In genomic region chr3:93346896-93347295, GRCm38 (mm10) we compare ENCODE assay signal across 29 mouse cellular contexts. TPM values are rescaled to one million over a fixed set of nuclear protein-coding genes. Genes with fewer than 3 reads are reported as not detected.
"Had no signal": no experiment of that assay in that cellular context is flagged by ENCODE, and none has a peak within 500 bp of the region (broad histone marks: within the 10 kb centered on the region; RNA-seq: fewer than 3 reads in every experiment).

No protein-coding gene starts in this region.

- H3K36me3 ChIP-seq: intestine, embryonic 15.5 days; liver, embryonic 13.5 days; stomach, embryonic 15.5 days had no signal

- H3K27ac ChIP-seq: intestine, embryonic 15.5 days; liver, embryonic 13.5 days; stomach, embryonic 15.5 days had no signal

- DNase-seq: kidney, adult 11 months; kidney, adult 8-10 months; kidney, postnatal 14 days; kidney, postnatal 4 days; liver, embryonic 13.5 days; lung, adult 2 months; lung, postnatal 14 days; lung, postnatal 4 days; midbrain, embryonic 14.5 days; right cerebral cortex, adult 18-20 months; right cerebral cortex, postnatal 14 days; right cerebral cortex, postnatal 4 days; spleen, adult 18-20 months; thymus, postnatal 25 days had no signal

- H3K9me3 ChIP-seq: intestine, embryonic 15.5 days; liver, embryonic 13.5 days; stomach, embryonic 15.5 days had no signal

- H3K4me1 ChIP-seq: intestine, embryonic 15.5 days; liver, embryonic 13.5 days; stomach, embryonic 15.5 days had no signal

- H3K4me2 ChIP-seq: intestine, embryonic 15.5 days; liver, embryonic 13.5 days; midbrain, embryonic 11.5 days; stomach, embryonic 15.5 days had no signal

- H3K27me3 ChIP-seq: intestine, embryonic 15.5 days; liver, embryonic 13.5 days; stomach, embryonic 15.5 days had no signal

- ATAC-seq: intestine, embryonic 15.5 days had no signal

- H3K9ac ChIP-seq: intestine, embryonic 15.5 days; liver, embryonic 13.5 days; stomach, embryonic 15.5 days had no signal

- H3K4me3 ChIP-seq: intestine, embryonic 15.5 days; liver, embryonic 13.5 days; stomach, embryonic 15.5 days had no signal

RNA-seq across cellular contexts. Expression of gene Hrnr, which starts 27.3 kb away (rescaled TPM):
- total RNA-seq: layer of hippocampus, postnatal 14 days; liver, adult 2 months; megakaryocyte progenitor cell, adult 5-6 weeks; megakaryocyte-erythroid progenitor cell, adult 5-6 weeks had no signal
- polyA plus RNA-seq: intestine, embryonic 15.5 days; limb, embryonic 11.5 days; liver, adult 2 months; liver, embryonic 13.5 days; liver, embryonic 16.5 days; midbrain, embryonic 11.5 days; midbrain, embryonic 14.5 days; midbrain, postnatal 0 days; neural tube, embryonic 11.5 days; neural tube, embryonic 14.5 days had no signal

RNA-seq across cellular contexts. Expression of gene Rptn, which starts 46.6 kb away (rescaled TPM):
- total RNA-seq: layer of hippocampus, postnatal 14 days; left cerebral cortex, adult 18-20 months; left cerebral cortex, postnatal 25 days; liver, adult 2 months; megakaryocyte progenitor cell, adult 5-6 weeks; megakaryocyte-erythroid progenitor cell, adult 5-6 weeks; midbrain, postnatal 0 days had no signal
- polyA plus RNA-seq: intestine, embryonic 15.5 days; limb, embryonic 11.5 days; limb, embryonic 14.5 days; liver, adult 2 months; liver, embryonic 13.5 days; liver, embryonic 16.5 days; midbrain, embryonic 11.5 days; midbrain, embryonic 14.5 days; midbrain, postnatal 0 days; neural tube, embryonic 11.5 days; neural tube, embryonic 14.5 days had no signal
